Comparison of ENCODE assay signal across 13 mouse cellular contexts in the genomic region with DNA sequence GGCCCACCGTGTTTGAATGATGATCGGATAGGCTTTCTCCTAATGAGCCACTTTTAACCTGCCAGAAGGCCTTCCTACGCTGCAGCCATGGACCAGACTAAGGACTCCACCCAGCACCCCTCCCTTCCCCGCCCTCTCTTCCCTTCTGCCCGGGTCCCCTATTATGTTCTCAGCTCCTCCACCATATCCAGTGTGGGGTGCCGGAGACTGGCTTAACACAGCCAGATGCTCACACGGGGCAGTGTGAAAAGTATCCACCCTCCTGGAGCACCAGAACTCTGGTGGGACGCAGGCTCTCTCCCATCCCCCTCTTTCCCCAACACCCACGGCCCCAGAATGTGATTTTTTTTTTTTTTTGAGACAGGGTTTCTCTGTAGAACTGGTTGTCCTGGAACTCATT. TPM values are rescaled to one million over a fixed set of nuclear protein-coding genes. Genes with fewer than 3 reads are reported as not detected.
DNase-seq lines count a peak whose midpoint lies in the region; ATAC-seq and TF ChIP-seq lines count a peak whose summit lies in the region.
"Had no signal": no experiment of that assay in that cellular context is flagged by ENCODE, and none has a peak within 500 bp of the region (broad histone marks: within the 10 kb centered on the region; RNA-seq: fewer than 3 reads in every experiment).

No protein-coding gene starts in this region.

- 0 out of 2 replicates have a peak overlapping the region, but pooled peaks have one; percentile 62 for H3K27ac ChIP-seq in heart, embryonic 13.5 days (replicated peaks)
- H3K27ac ChIP-seq in neural tube, embryonic 11.5 days (ENCODE audit: low read depth, low read length) = peak overlapping the region; percentile 20; the same call in 1 of the 2 replicates
- peak overlapping the region; percentile 83 for H3K27ac ChIP-seq in liver, embryonic 12.5 days
- H3K27ac ChIP-seq in cerebellum, adult 2 months (ENCODE audit: insufficient read depth, low read length) = no peak overlapping the region

- no peak for TF ChIP-seq CTCF in cerebellum, adult 2 months (IDR thresholded peaks at IDR 0.05; ENCODE audit: borderline replicate concordance, insufficient read depth, low read depth, low read length)

- no peak overlapping the region for H3K4me2 ChIP-seq in heart, embryonic 13.5 days
- H3K4me2 ChIP-seq in neural tube, embryonic 11.5 days (ENCODE audit: low read depth) = no peak overlapping the region
- no peak overlapping the region for H3K4me2 ChIP-seq in liver, embryonic 12.5 days

- 54% methylated on average over 9 of the region's 9 CpGs for WGBS in heart, embryonic 13.5 days
- 55% methylated on average over 9 of the region's 9 CpGs for WGBS in neural tube, embryonic 11.5 days
- WGBS in liver, embryonic 12.5 days (ENCODE audit: insufficient replicate concordance) = 41% methylated on average over 9 of the region's 9 CpGs
- WGBS in cerebellum, adult 2 months = 52% methylated on average over 9 of the region's 9 CpGs

- H3K4me1 ChIP-seq in heart, embryonic 13.5 days = peaks cover 47% of the 10 kb centered on the region
- H3K4me1 ChIP-seq in neural tube, embryonic 11.5 days (ENCODE audit: control insufficient read depth, insufficient read depth, low read length) = peaks cover 28% of the 10 kb centered on the region
- H3K4me1 ChIP-seq in liver, embryonic 12.5 days = peaks cover 87% of the 10 kb centered on the region
- peaks cover 41% of the 10 kb centered on the region for H3K4me1 ChIP-seq in cerebellum, adult 2 months (ENCODE audit: control insufficient read depth, insufficient read depth, low read length)

- intact Hi-C loops in gastrocnemius, postnatal 14 days (cut with DNase I; ENCODE audit: low total_unique reads) = no loop called here

- no peak for TF ChIP-seq POLR2A in cerebellum, adult 2 months (IDR thresholded peaks at IDR 0.05; ENCODE audit: borderline replicate concordance, insufficient read depth, low read length)

- DNase-seq in heart, postnatal 4 days = no peak
- DNase-seq in neural tube, embryonic 11.5 days (ENCODE audit: low spot score) = no peak
- DNase-seq in neural tube, embryonic 10.5 days (ENCODE audit: extremely low spot score, low spot score) = no peak
- DNase-seq in cerebellum, adult 2 months = no peak
- DNase-seq in gastrocnemius, postnatal 14 days = no peak
- DNase-seq: adrenal gland, postnatal 25 days; B cell, adult 2 months; kidney, adult 18-20 months; kidney, postnatal 36 days; thymus, postnatal 36 days had no signal

- H3K9me3 ChIP-seq in heart, embryonic 13.5 days = no peaks in the 10 kb centered on the region
- H3K9me3 ChIP-seq in neural tube, embryonic 11.5 days (ENCODE audit: control insufficient read depth, low read length) = no peaks in the 10 kb centered on the region
- no peaks in the 10 kb centered on the region for H3K9me3 ChIP-seq in liver, embryonic 12.5 days (replicated peaks)
- H3K9me3 ChIP-seq: heart, embryonic 12.5 days had no signal

- peaks cover 56% of the 10 kb centered on the region for H3K36me3 ChIP-seq in heart, embryonic 13.5 days
- H3K36me3 ChIP-seq in neural tube, embryonic 11.5 days (ENCODE audit: control insufficient read depth, insufficient read depth, low read length) = peaks cover 23% of the 10 kb centered on the region
- peaks cover 63% of the 10 kb centered on the region for H3K36me3 ChIP-seq in liver, embryonic 12.5 days

- no peak overlapping the region for H3K9ac ChIP-seq in heart, embryonic 13.5 days
- no peak overlapping the region for H3K9ac ChIP-seq in neural tube, embryonic 11.5 days (ENCODE audit: low read length)
- no peak overlapping the region for H3K9ac ChIP-seq in liver, embryonic 12.5 days
- H3K9ac ChIP-seq: heart, embryonic 12.5 days had no signal

- H3K4me3 ChIP-seq in heart, embryonic 13.5 days = no peak overlapping the region
- H3K4me3 ChIP-seq in neural tube, embryonic 11.5 days (ENCODE audit: low read depth, low read length) = no peak overlapping the region
- H3K4me3 ChIP-seq in liver, embryonic 12.5 days = no peak overlapping the region
- H3K4me3 ChIP-seq in cerebellum, adult 2 months (replicated peaks; ENCODE audit: insufficient read depth, low read depth, low read length) = no peak overlapping the region
- H3K4me3 ChIP-seq: heart, embryonic 12.5 days had no signal

- no peaks in the 10 kb centered on the region for H3K27me3 ChIP-seq in heart, embryonic 13.5 days (replicated peaks)
- H3K27me3 ChIP-seq in neural tube, embryonic 11.5 days (ENCODE audit: control insufficient read depth, insufficient read depth, low read length) = no peaks in the 10 kb centered on the region
- H3K27me3 ChIP-seq in liver, embryonic 12.5 days (replicated peaks) = no peaks in the 10 kb centered on the region
- H3K27me3 ChIP-seq in cerebellum, adult 2 months (ENCODE audit: control insufficient read depth, insufficient read depth, low read length) = no peaks in the 10 kb centered on the region
- H3K27me3 ChIP-seq: heart, embryonic 12.5 days had no signal

- no peak for ATAC-seq in heart, embryonic 13.5 days (ENCODE audit: extremely low read depth, insufficient number of reproducible peaks, low FRiP score, low TSS enrichment)
- no peak for ATAC-seq in neural tube, embryonic 11.5 days (ENCODE audit: insufficient read depth, low FRiP score, low TSS enrichment)
- ATAC-seq in liver, embryonic 12.5 days = no peak

RNA-seq across cellular contexts. Expression of a gene that starts 3.1 kb away (rescaled TPM):
- polyA plus RNA-seq in heart, embryonic 13.5 days (2015; fragmentation: Nextera tagmentation; extraction: Ambion mirVana) = 251 and 271 TPM in 2 replicates
- total RNA-seq in heart, postnatal 4 days (2021) = 10 to 100 TPM; 58.5 to 58.8 TPM
- polyA plus RNA-seq in neural tube, embryonic 11.5 days (2014; fragmentation: Nextera tagmentation; extraction: Ambion mirVana) = 219 and 243 TPM in 2 replicates
- 226 and 253 TPM in 2 replicates for polyA plus RNA-seq in liver, embryonic 12.5 days (2016; fragmentation: Nextera tagmentation; extraction: Ambion mirVana)
- polyA plus RNA-seq in cerebellum, adult 2 months (2012; rRNA removed) = 52.9 and 57.4 TPM in 2 replicates
- total RNA-seq in gastrocnemius, postnatal 14 days (2021) = 10 to 100 TPM; 40.1 to 44.1 TPM

RNA-seq across cellular contexts. Expression of a gene that starts 5.8 kb away (rescaled TPM):
- polyA plus RNA-seq in heart, embryonic 13.5 days (2015; fragmentation: Nextera tagmentation; extraction: Ambion mirVana) = 31.0 and 34.6 TPM in 2 replicates
- 10 to 100 TPM; 36.5 to 38.2 TPM for total RNA-seq in heart, postnatal 4 days (2021)
- polyA plus RNA-seq in neural tube, embryonic 11.5 days (2014; fragmentation: Nextera tagmentation; extraction: Ambion mirVana) = 34.3 and 37.1 TPM in 2 replicates
- polyA plus RNA-seq in liver, embryonic 12.5 days (2016; fragmentation: Nextera tagmentation; extraction: Ambion mirVana) = 65.7 and 66.8 TPM in 2 replicates
- polyA plus RNA-seq in cerebellum, adult 2 months (2012; rRNA removed) = 7.6 and 8.8 TPM in 2 replicates
- total RNA-seq in gastrocnemius, postnatal 14 days (2021) = 1 to 10 TPM; 1.8 to 3.0 TPM

RNA-seq across cellular contexts. Expression of a gene that starts 22.4 kb away (rescaled TPM):
- 12.9 and 15.4 TPM in 2 replicates for polyA plus RNA-seq in heart, embryonic 13.5 days (2015; fragmentation: Nextera tagmentation; extraction: Ambion mirVana)
- 10 to 100 TPM; 53.7 to 55.4 TPM for total RNA-seq in heart, postnatal 4 days (2021)
- 5.5 and 7.5 TPM in 2 replicates for polyA plus RNA-seq in neural tube, embryonic 11.5 days (2014; fragmentation: Nextera tagmentation; extraction: Ambion mirVana)
- 21.7 and 24.4 TPM in 2 replicates for polyA plus RNA-seq in liver, embryonic 12.5 days (2016; fragmentation: Nextera tagmentation; extraction: Ambion mirVana)
- 4.2 and 4.5 TPM in 2 replicates for polyA plus RNA-seq in cerebellum, adult 2 months (2012; rRNA removed)
- total RNA-seq in gastrocnemius, postnatal 14 days (2021) = 10 to 100 TPM; 15.1 to 15.4 TPM

RNA-seq across cellular contexts. Expression of a gene that starts 37.7 kb away (rescaled TPM):
- 11.1 and 11.9 TPM in 2 replicates for polyA plus RNA-seq in heart, embryonic 13.5 days (2015; fragmentation: Nextera tagmentation; extraction: Ambion mirVana)
- 10 to 100 TPM in 1 of 2 experiments, 1 to 10 TPM in 1; 9.2 to 10.6 TPM for total RNA-seq in heart, postnatal 4 days (2021)
- polyA plus RNA-seq in neural tube, embryonic 11.5 days (2014; fragmentation: Nextera tagmentation; extraction: Ambion mirVana) = 5.4 and 6.6 TPM in 2 replicates
- polyA plus RNA-seq in liver, embryonic 12.5 days (2016; fragmentation: Nextera tagmentation; extraction: Ambion mirVana) = 4.6 TPM in 2 replicates
- 8.5 and 8.7 TPM in 2 replicates for polyA plus RNA-seq in cerebellum, adult 2 months (2012; rRNA removed)
- 1 to 10 TPM; 2.9 to 3.6 TPM for total RNA-seq in gastrocnemius, postnatal 14 days (2021)

RNA-seq across cellular contexts. Expression of a gene that starts 37.9 kb away (rescaled TPM):
- 55.6 and 74.0 TPM in 2 replicates for polyA plus RNA-seq in heart, embryonic 13.5 days (2015; fragmentation: Nextera tagmentation; extraction: Ambion mirVana)
- 10 to 100 TPM; 48.7 to 56.3 TPM for total RNA-seq in heart, postnatal 4 days (2021)
- 55.6 and 59.7 TPM in 2 replicates for polyA plus RNA-seq in neural tube, embryonic 11.5 days (2014; fragmentation: Nextera tagmentation; extraction: Ambion mirVana)
- polyA plus RNA-seq in liver, embryonic 12.5 days (2016; fragmentation: Nextera tagmentation; extraction: Ambion mirVana) = 27.2 and 30.0 TPM in 2 replicates
- 199 and 206 TPM in 2 replicates for polyA plus RNA-seq in cerebellum, adult 2 months (2012; rRNA removed)
- 10 to 100 TPM; 47.5 TPM for total RNA-seq in gastrocnemius, postnatal 14 days (2021)
